Mouse (Mus musculus): ENCODE results near the gene Atpaf1.

The Atpaf1 gene

DNA sequence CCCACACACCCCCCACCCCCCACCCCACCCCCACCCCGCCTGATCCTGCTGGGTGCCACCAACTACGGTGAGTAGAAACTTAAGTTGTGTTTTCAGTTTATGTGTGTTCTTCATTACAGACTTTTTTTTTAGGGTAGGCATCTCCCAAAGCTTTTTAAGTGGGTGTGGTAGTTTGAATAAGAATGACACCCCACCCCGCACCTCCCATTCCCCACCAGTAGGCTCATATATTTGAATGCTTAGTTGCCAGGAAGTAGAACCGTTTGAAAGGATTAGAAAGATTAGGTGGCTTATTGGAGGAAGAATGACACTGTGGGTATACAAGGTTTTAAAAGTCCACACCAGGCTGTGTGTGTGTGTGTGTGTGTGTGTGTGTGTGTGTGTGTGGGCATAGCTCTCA lies 27.7 kb downstream of the Atpaf1 start:
- DNase-seq (ENCODE audit: low spot score in 2 of 2) = no peak

DNA sequence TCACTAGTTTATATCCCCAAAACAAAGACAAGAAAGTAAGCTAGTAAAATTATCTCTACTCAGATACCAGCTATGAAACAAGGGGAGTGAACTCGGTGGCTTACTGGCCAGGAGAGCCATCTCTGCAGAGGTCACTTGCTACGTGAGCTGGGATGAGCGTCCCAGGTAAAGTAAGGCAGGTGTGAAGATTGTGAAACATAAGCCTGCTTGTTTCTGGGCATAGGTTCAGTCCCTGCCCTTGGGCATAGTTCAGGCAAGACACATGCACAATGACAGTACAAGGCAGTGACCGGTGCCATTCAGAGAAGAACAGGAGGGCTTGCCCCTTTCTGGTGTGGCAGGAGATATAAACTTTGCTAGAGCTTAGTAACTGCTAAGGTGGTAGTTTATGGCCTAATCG lies 31.0 kb downstream of the Atpaf1 start:
- no peak for DNase-seq (ENCODE audit: low spot score in 2 of 2)

DNA sequence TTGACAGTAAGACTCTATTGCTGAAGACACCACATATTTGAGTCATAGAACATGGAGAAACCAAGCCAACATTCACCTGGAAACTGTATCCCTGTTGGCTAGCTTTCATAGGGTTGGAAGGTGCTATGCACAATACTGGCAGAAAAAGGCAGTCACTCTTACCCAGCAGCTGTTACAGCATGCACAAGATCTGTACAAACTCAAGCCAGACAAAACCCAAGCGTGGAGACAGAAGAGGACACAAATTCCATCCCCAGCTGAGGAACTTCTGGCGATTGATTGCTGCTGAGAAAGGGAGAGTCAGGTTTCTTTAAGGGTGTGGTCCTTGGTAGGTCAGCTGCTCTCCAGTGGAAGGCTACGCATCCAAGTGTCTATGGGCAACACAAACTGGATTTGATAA lies 35.6 kb downstream of the Atpaf1 start:
- no peak for DNase-seq (ENCODE audit: low spot score in 2 of 2)

DNA sequence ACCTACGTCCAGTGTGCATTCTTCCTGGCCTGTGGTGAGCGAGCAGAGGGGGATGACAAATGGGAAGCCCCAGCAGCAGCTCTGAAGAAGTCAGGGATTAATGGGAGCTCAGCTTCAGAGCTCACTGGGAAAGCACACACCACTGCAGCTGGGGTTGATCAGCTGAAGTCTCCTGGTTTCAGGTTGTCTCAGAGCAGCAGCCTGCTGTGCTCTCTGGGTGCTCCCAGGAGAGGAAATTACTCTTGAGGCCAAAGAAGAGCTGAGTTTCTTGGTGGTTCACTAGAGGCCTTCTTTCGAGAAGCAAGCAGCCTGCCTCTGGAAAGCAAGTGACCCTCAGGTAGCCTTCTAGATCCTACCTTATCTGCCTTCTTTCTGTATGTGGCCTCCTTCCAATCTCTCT lies 36.3 kb downstream of the Atpaf1 start:
- no peak for DNase-seq (ENCODE audit: low spot score in 2 of 2)

DNA sequence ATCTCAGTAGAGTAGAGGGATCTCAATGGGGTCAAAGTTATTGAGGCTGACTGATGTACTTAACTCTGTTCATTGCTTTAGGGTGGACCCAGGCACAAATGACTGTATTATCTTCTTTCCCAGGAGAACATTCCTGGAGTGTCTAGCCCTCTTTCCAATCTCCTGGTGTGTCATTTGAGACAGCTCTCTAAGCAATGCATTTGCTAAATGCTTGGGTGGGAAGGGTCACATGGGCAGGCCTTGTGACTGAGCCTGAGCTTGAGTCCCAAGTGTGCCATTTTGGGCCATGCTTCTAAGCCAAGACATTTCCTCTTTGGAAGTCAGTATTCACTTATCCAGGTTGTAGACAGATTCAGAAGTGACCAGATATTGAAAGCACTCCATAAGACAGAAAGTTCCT lies 36.8 kb downstream of the Atpaf1 start:
- no peak for DNase-seq (ENCODE audit: low spot score in 2 of 2)

DNA sequence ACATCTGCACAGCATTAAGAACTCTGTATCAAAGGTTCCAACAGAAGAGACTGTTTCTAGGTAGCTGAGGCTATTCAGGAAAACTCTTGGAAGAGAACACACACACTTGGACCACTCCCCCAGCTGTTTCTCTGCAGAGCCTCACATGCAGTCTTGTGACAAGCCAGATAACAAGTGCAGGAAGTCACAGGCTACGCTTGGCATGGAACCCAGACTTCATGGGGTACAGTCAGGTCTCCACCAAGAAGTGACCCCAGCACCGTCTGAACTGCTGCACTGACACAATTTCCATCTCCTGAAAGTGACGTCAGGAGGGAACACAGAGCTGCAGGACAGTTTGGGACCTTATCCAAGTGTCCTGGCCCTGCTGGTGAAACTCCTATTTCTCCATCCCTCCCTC lies 37.3 kb downstream of the Atpaf1 start:
- DNase-seq (ENCODE audit: low spot score in 2 of 2) = no peak

DNA sequence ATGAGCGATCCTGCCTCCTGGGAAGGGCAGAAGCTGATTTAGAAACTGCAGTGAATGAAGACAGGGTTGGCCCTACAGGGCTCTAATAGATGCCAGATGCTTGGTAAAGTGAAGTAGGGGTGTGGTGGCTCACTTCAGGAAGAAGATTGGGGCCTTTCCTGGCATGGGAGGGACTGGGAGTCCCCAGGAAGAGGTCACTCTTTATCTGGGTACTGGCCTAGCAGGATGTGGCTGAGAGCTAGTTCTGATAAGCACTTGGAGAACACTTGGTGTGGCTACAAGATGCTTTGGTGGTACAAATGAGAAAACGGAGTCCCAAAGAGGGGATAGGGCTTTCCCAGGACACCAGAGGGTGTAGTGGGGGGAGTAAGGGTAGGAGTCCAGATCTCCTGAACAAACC lies 39.6 kb downstream of the Atpaf1 start:
- no peak for DNase-seq (ENCODE audit: low spot score in 2 of 2)

DNA sequence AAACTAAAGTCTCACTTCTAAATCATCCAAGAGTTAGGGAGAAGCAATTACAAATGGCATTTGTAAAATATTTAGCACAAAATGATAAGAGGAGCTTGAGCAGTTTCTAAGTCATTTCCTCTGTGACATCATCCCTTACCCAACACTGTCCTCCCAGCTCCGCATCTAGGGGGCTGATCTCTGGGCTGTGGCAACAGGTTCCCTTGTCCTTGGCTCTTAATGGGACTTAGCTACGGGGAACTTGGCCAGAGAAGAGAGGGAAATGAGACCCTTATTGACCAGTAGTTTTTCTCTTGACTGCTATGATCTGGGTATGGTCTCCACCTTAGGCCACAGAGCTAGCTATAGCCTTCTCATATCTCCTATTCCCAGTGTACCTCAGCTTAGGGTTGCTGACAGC lies 40.7 kb downstream of the Atpaf1 start:
- DNase-seq (ENCODE audit: low spot score in 2 of 2) = no peak

DNA sequence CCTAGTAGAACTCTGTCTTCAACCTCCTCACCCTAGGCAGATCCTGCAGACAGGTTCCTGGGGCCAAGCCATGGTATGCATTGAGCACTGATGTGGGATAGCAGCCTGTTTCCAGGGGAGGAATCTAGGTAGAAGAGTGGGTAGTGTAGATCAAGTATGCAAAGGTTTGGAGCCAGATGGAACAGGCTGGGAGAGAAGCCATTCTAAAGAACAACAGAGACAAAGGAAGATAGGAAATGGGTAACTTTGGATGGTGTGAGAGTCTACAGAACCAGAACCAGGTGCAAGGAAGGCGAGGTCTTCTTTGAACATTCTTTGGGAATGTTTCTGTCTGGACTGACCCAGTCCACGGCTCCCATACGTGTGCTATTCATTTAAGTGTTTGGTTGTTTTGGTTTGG lies 42.5 kb downstream of the Atpaf1 start:
- no peak for DNase-seq (ENCODE audit: low spot score in 2 of 2)

DNA sequence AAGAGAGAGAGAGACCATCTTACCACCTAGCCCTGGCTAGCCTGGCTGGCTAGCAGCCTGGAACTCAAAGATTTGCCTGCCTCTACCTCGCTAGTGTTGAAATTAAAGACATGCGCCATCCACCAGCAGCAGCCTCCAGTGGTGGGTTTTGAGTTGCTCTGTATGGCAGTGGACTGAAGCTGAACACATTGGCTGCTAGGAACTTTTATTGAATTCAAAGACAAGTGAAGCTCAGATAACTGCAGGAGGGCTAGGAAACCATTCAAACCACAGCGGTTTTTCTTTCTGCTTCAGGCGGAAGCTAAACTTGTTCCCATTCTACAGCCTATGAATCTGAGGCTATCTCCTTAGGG lies 42.9 kb downstream of the Atpaf1 start:
- no peak for DNase-seq (ENCODE audit: low spot score in 2 of 2)

DNA sequence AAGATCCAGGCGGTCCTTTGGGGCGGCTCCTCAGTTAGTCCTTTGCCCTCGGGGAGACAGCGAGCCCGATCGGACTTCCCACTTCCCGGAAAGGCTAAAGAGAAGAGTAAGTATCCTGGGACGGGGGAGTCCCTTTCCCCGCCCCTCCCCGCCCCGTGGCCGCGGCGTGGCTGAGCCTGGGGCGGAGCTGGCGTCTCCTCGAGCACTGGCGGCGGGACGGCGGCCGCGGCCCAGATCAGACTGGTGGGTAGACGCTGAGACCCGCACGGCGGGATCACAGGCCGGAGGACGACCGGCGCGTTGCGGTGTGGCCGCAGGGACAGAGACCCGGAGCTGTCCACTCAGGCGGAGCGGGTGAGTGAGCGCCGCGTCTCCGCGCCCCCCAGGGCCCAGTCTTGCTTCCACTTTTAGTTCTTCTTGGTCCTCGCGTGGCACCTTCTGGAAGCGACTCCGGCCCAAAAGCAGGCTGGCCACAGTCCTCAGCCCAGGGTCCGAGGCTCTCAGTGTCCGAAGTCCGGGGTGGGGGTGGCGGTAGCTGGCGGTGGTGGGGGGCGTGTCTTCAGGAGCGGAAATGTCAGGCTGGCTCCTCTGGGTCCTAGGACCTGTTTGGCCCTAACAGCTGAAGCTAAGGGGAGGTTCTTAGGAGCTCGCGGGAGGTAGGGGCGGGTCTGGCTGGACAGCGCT lies 43.4 kb downstream of the Atpaf1 start, which contains the start of gene Mob3c:
TSS of gene Mob3c (plus strand) at position 205 of the 684 bp plus-strand sequence.
- DNase-seq (ENCODE audit: low spot score in 2 of 2) = peak; percentile 58 to 61

DNA sequence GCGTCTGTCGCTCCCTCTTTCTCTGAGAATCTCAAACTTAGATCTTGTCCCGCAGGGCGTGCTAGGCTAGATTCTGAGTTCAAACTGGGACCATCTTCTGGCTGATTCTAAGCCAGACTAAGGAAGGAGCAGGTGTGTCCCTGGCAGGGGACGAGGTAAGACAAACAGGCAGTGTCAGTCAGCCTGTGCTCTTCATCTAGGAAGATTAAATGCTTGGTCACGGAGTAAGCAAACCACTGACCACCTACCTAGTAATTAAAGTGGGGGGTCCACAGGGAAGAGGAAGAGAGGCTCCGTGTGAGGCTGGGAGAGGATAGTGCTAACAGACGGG lies 43.9 kb downstream of the Atpaf1 start:
- no peak for DNase-seq (ENCODE audit: low spot score in 2 of 2)

DNA sequence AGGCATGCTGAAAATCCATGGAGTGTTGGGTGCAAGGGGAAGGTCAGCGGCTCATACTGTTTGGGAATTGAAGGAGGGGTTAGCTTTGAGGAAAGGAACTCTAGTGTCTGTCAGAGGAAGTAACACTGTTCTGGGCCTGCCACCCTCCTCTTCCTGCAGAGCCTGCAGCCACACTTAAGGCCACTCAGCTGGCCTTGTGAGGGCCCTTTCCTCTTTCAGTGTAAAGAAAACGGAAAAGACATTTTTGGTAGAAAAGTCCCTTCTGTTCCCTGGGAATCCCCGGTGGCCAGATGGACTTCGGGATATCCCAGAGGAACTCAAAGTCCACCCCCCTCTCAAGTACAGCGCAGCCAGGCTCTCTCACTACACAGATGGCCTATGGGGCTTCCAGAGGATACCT lies 45.9 kb downstream of the Atpaf1 start:
- DNase-seq (ENCODE audit: low spot score in 2 of 2) = no peak

DNA sequence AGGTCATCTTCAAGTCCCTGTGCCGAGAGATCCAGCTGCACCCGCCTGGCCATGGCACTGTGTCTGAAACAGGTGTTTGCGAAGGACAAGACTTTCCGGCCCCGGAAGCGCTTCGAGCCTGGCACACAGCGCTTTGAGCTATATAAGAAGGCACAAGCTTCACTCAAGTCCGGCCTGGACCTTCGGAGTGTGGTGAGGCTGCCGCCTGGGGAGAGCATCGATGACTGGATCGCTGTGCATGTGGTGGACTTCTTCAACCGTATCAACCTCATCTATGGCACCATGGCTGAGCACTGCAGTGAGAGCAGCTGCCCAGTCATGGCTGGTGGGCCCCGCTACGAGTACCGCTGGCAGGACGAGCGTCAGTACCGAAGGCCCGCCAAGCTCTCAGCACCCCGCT lies 46.6 kb downstream of the Atpaf1 start:
- DNase-seq (ENCODE audit: low spot score in 2 of 2) = no peak

DNA sequence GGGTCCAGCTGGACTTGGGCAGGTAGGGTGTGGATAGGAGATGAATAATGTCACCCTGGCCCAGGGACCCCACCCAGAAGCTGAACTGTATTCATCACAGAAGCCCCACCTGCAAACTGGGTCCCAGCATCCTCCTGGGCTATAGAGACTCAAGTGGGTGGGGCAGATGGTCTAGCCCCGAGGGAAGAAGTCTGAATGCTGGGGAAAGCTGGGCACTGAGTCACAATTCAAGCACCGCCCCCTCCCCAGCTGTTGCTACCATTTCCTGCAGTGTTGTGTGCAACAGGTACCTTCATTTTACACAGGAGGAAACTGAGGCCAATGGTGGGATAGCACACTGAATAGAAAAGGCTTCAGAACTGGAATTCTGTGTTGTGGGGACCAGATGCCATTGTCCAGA lies 47.4 kb downstream of the Atpaf1 start:
- DNase-seq (ENCODE audit: low spot score in 2 of 2) = no peak

DNA sequence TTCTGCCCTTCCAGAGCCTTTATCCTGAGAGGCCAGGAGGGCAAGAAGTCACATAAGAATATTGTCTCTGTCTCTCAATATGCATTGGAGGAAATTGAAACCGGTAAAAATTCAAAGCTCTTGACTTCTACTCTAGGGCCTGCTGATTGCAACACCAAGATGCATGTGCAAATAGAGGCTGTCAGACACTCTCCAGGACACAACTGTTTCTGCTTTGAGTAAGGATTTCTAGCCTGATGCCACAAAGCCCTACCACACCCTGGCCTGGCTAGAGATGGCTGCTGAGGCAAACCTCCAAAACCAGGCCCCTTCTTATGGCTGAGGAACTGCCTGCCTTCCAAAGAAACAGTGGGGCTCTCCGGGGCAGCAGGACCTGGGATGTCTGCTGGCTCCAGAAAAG lies 51.0 kb downstream of the Atpaf1 start:
- DNase-seq (ENCODE audit: low spot score in 2 of 2) = no peak

DNA sequence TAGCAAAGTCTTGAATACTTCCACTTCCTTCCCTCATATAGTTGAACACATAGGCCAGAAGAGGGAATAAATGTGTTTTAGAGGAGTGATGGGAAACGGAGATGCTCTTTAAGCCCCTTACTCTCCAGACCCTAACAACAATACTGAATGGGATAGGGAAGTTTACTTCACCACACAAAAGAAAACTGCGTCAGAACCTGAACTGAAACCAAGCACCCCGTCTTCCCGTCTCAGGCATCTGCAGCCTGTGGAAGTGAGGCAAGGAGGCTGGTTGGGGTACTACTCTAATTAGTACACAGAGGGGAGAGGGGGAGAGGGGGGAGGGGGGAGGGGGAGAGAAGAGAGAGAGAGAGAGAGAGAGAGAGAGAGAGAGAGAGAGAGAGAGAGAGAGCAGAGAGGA lies 53.6 kb downstream of the Atpaf1 start:
- DNase-seq (ENCODE audit: low spot score in 2 of 2) = no peak

DNA sequence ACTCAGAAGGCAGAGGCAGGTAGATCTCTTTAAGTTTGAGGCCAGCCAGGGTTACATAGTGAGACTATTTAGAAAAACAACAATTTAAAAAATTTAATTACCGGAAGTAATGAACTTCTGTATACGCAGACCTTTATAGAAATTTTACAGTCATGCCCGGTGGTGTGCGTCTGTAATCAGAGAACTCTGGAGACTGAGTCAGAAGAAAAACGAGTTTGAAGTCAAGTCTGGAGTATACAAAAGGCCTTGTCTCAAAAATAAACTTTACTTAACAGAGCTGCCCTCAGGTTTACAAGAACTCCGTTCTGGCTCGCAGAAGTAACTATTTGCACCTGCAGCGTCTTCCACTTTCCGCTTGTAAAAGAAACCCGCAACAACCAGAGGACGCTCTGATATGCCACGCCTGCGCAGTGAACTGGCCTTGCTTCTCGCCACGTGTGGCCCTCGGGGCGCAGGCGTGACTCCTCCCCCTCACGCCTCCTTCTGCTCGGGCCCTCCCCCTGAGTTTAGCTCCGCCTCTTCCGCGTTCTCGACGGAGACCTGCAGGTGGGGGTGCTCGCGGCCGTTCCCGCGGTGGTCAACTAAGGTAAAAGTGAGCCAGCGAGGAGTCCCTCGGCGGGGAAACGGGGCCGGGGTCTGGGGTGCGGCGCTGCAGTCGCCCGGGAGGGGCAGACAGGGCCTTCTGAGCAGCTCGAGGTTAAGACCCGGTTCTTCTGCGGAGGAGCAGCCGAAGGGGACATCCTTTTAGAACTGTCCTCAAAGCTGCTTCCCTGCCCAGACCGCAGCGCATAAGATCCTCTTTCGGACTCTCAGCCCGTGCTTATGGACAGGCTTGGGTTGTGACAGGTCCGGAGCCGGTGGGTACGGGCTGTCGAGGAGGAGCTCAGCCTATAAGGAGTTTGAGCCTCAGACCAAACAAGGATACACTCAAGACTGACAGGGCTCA lies 54.4 kb downstream of the Atpaf1 start, which contains the start of gene Mknk1:
TSS of gene Mknk1 (plus strand) at position 503 of the 946 bp plus-strand sequence.
- peak; percentile 90 to 95 for DNase-seq (ENCODE audit: low spot score in 2 of 2)

DNA sequence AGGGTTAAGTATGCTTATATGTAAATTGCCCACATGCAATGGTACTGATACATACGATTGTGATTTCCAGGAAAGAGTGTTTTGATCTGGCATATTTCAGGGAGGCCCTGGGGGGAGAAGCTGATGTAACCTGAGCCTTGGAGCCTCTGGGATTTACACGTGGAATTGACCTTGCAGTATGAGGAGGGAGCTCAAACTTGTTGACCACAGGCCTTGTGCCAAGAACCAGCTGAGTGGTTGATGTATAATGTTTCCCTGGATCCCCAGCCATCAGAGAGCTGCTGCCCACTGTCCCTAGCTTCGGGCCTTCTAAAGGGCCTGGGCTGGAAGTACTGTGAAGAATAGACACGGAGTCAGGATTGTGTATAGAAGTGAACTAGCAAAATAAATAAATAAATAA lies 55.3 kb downstream of the Atpaf1 start:
- no peak for DNase-seq (ENCODE audit: low spot score in 2 of 2)

DNA sequence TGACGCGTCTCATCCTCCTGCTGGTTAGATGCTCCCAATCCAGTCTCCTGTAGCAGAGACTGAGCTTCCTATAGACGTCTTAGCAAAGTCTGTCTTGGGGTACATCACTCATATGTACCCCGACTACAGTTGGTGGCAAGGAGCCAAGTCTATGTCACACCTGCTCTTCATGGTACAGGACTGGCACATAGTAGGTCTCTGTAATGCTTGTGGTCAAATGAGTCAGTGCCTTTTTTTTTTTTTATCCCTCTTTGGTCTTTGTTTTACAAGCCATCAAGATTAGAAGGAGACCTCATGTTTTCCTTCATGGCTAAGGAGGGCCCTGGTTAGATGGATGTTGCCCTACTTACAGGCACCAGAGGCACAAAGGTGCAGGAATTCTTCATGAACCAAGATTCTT lies 56.2 kb downstream of the Atpaf1 start:
- no peak for DNase-seq (ENCODE audit: low spot score in 2 of 2)

DNA sequence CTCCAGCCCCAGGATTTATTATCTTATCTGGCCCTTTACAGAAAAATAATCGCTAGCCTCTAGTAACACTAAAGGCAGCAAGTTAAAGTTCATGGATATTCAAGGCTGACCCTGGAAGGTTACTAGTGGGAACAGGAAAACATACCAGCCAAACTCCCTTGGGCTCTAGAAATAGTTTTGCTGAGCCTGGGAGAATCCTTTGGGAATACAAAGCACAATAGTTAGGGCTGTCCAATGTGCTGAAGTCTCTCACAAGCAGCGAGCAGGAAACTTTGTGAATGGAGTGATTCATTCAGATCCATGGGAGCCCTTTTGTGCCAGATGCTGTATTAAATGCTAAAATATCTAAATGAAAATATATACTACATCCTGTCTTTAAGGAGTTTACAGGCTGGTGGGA lies 62.0 kb downstream of the Atpaf1 start:
- DNase-seq (ENCODE audit: low spot score in 2 of 2) = no peak

DNA sequence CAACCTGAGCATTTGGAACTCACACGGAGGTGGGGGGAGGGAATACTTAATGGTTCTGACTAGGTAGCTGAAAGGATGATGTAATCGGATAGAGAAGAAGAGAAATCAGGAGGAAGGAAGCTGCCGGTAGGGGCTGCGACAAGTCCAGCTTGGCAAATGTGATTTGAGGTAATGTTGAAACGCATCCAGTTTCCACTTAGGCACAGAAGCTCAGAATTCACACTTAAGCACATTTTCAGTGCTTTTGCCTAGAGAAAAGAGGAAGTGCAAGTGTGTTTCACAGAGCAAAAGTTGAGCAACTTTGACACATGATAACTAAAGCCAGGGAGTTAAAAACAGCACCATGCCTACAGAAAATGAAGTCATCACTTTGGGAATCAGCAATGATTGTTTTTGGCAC lies 62.8 kb downstream of the Atpaf1 start:
- peak in 1 of 2 experiments; percentile 18 for DNase-seq (ENCODE audit: low spot score in 2 of 2)

DNA sequence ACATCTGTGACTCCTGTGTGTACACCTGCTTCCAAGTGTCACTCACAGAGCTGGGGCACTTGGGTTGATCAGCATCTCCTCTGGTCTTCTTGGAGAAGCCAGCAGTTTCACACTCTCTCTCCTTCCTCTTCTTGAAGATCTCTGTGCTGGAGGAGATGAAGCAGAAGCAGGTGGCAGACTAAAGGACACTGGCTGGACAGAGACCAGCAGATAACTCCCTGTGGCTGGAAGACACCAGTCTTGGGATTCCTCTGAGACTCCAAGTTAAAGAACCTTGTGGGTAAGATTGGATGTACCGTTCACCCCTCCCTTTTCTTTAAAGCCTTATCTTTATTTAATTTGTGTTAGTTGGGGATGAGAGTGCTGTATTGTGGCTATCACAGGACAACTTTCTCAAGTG lies 63.5 kb downstream of the Atpaf1 start:
- DNase-seq (ENCODE audit: low spot score in 2 of 2) = no peak

Measured in natural killer cell, adult 2 months (primary cell).